Mouse (Mus musculus): ENCODE data around the gene Ccdc36. TPM values are rescaled to one million over a fixed set of nuclear protein-coding genes. Genes with fewer than 3 reads are reported as not detected.

Ccdc36 gene
- polyA plus RNA-seq, 1 experiment from 2014 or later, result 0.57 TPM

DNA sequence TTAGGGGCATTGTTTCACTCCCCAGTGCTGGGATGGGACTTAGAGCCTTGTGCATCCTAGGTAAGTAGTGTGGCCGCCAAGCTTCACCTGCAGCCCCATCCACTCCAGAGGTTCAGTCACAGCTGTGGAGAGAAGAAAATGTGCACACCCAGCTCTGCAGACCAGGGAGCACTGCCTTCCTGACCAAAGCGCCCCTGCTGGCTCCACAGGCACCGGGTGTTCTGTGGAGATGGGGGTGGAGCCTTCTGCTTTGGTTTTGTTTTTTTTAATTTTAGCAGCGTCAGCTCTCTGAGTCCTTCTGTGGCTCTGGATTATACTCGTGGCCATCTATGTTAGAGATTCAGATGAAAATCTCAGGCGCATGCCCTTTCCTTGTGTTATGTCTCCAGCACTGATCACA lies 39.1 kb downstream of the Ccdc36 start:
- WGBS, result 91% methylated on average over 6 of the region's 6 CpGs

DNA sequence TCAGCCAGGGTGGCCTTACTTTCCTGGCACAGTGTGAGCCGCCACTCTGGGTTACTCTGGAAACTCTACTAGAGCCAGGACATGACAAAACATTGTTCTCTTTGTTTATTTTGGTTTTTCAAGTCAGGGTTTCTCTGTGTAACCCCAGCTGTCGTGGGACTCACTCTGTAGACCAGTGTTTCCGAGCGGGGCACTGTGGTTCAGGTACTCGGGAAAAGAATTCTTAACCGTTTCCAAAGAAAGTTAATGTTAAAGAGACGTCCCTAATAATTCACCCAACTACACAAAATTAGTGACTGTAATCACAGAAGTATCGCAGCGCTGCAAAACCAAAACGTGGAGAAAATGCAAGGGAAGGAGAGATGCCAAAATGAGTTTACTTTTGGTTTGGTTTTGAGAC lies 39.7 kb downstream of the Ccdc36 start:
- Histone ChIP-seq H3K4me1 (peaks cover 7% of the 10 kb centered on the region), H3K4me3 (no peak overlapping the region), H3K27ac (no peak overlapping the region), H3K9me3 (no peaks in the 10 kb centered on the region), H3K36me3 (replicated peaks) (peaks cover 95% of the 10 kb centered on the region), H3K27me3 (ENCODE audit: poor library complexity, severe bottlenecking) (no peaks in the 10 kb centered on the region)
- DNase-seq (ENCODE audit: extremely low spot score, low spot score), result no peak
- 93% methylated on average over 10 of the region's 10 CpGs for whole genome bisulfite sequencing

More for the DNA sequence above, 39.1 kb downstream of the Ccdc36 start:
- Histone ChIP-seq H3K27ac (no peak overlapping the region), H3K36me3 (replicated peaks) (peaks cover 95% of the 10 kb centered on the region), H3K4me1 (peaks cover 7% of the 10 kb centered on the region), H3K9me3 (no peaks in the 10 kb centered on the region), H3K4me3 (no peak overlapping the region), H3K27me3 (ENCODE audit: poor library complexity, severe bottlenecking) (no peaks in the 10 kb centered on the region)
- no peak for DNase-seq (ENCODE audit: extremely low spot score, low spot score)

DNA sequence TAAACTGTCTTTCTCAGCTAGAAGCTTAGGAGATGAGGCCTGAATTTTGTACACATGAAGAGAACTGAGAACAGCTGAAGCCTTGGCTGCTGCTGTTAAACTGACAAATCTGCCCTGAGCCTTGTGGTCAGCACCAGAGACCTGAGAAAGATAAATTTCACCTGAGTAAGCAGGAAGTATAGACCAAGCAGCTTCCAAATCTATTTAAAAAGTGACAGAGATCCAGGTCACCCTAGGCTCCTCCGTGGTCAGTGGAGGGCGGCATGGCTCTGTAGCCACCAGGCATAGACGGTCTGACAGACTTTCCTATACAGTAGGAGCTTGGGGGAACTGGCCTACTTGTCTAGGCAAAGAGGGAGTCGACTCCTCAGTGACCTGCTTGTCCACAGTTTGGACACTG lies 41.5 kb downstream of the Ccdc36 start:
- peaks cover 95% of the 10 kb centered on the region for H3K36me3 ChIP-seq (replicated peaks)
- no peaks in the 10 kb centered on the region for H3K27me3 ChIP-seq (ENCODE audit: poor library complexity, severe bottlenecking)
- 88% methylated on average over 4 of the region's 4 CpGs for WGBS
- H3K4me1 ChIP-seq, result no peaks in the 10 kb centered on the region
- no peak overlapping the region for H3K4me3 ChIP-seq
- H3K9me3 ChIP-seq, result no peaks in the 10 kb centered on the region
- H3K27ac ChIP-seq, result no peak overlapping the region
- DNase-seq (ENCODE audit: extremely low spot score, low spot score), result no peak

DNA sequence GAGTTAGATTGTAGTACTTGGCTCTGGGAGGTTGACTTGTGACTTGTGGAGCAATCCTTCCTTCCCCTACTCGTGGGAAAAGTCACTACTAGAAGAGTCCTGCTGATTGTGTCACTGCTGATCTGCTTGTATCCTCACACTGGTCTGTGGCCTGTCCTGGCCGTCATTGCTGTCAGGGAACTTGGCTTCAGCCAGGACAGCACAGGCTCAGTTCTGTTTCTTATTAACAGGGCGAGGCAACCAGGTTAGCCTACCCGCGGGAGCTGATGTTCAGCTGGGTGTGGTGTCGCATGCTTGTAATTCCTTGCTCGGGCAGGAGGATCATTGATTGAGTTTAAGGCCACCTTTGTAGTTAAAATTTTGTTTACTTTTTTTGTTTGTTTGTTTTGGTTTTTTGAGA lies 43.3 kb downstream of the Ccdc36 start:
- no peaks in the 10 kb centered on the region for H3K9me3 ChIP-seq

DNA sequence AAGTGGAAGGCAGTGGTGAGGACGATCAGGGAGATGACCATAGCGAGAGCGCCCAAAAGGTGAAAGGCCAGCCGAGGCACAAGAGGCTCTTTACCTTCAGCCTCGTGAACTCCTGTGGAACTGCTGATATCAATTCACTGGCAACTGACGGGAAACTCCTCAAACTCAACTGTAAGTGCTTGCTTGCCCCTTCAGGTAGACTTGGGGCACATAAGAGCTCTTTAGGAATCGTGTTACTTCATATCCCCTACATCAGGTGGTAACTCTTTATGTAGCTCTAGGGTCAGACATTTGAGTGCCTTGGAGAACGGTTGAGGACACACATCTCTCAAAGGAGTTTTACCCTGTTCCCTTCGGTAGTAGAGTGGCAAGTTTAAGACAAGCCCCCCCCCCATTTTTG lies 46.9 kb downstream of the Ccdc36 start:
- WGBS, result 96% methylated on average over 9 of the region's 9 CpGs
- Histone ChIP-seq H3K27me3 (ENCODE audit: poor library complexity, severe bottlenecking) (no peaks in the 10 kb centered on the region), H3K9me3 (no peaks in the 10 kb centered on the region), H3K4me3 (no peak overlapping the region), H3K36me3 (replicated peaks) (peaks cover 96% of the 10 kb centered on the region), H3K4me1 (no peaks in the 10 kb centered on the region), H3K27ac (no peak overlapping the region)
- DNase-seq (ENCODE audit: extremely low spot score, low spot score), result no peak

More for the DNA sequence above, 43.3 kb downstream of the Ccdc36 start:
- DNase-seq (ENCODE audit: extremely low spot score, low spot score), result no peak
- Histone ChIP-seq H3K36me3 (replicated peaks) (peaks cover 95% of the 10 kb centered on the region), H3K4me1 (no peaks in the 10 kb centered on the region), H3K4me3 (no peak overlapping the region), H3K27me3 (ENCODE audit: poor library complexity, severe bottlenecking) (no peaks in the 10 kb centered on the region), H3K27ac (no peak overlapping the region)
- 73% methylated on average over 7 of the region's 7 CpGs for WGBS

DNA sequence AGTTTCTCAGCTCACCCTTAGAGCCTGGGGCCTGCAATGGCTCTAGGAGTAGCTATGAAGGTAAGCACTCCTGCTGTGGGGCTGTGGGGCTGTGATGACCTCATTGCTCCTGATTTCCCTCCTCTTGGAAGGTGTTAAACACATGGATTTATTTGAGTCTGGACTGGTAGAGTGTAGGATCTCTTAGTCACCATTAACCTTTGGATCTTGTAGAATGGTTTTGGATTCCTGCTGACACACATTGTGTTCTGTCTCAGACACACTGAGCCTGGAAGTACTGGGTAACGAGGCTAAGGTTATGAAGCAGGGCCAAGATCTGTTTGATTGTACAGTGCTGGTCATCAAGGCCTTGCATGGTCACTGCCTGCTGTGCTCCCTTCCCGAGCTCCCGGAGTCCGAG lies 49.0 kb downstream of the Ccdc36 start:
- 92% methylated on average over 4 of the region's 4 CpGs for WGBS
- H3K36me3 ChIP-seq (replicated peaks), result peaks cover 96% of the 10 kb centered on the region
- no peak for DNase-seq (ENCODE audit: extremely low spot score, low spot score)

DNA sequence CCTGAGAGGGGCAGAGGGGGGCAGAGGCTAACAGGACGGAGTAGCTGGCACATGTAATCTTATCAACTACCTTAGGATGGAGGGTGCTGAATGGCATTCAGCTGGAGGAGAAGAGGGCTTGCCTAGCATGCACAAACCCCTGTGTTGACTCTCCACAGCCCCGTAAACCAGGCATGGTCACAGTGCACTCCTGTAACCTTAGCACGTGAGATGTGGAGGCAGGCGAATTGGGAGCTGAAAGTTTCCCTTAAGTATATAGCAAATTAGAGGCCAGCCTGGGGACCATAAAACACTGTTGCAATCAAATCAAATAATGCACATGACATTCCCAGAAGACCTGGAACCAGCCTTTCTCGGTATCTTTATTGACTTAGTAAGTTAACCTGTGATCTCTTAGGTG lies 49.5 kb downstream of the Ccdc36 start:
- Histone ChIP-seq H3K27ac (no peak overlapping the region), H3K4me1 (no peaks in the 10 kb centered on the region), H3K4me3 (no peak overlapping the region), H3K9me3 (no peaks in the 10 kb centered on the region), H3K27me3 (ENCODE audit: poor library complexity, severe bottlenecking) (no peaks in the 10 kb centered on the region), H3K36me3 (replicated peaks) (peaks cover 96% of the 10 kb centered on the region)
- 97% methylated on average over 5 of the region's 5 CpGs for WGBS
- no peak for DNase-seq (ENCODE audit: extremely low spot score, low spot score)

More for the DNA sequence above, 49.0 kb downstream of the Ccdc36 start:
- Histone ChIP-seq H3K27me3 (ENCODE audit: poor library complexity, severe bottlenecking) (no peaks in the 10 kb centered on the region), H3K4me3 (no peak overlapping the region), H3K9me3 (no peaks in the 10 kb centered on the region), H3K27ac (no peak overlapping the region), H3K4me1 (no peaks in the 10 kb centered on the region)

DNA sequence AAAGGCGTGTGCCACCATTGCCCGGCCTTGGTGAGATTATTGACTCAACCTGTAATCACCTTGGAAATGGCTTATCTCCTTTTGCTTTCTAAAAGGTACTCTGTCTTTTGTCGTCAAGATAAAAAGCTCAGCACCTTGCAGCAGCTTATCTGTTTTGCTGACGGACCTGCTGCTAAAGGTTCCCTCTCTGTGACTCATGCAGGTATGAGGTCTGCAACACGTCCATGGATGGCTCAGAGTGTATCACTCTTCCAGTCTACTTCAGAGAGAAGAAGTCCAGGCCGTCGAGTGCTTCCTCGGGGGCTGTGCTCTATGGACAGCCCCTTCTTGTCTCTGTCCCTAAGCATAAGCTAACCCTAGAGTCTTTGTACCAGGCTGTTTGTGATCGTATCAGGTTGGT lies 50.0 kb downstream of the Ccdc36 start:
- Histone ChIP-seq H3K27me3 (ENCODE audit: poor library complexity, severe bottlenecking) (no peaks in the 10 kb centered on the region), H3K9me3 (no peaks in the 10 kb centered on the region), H3K4me3 (no peak overlapping the region), H3K36me3 (replicated peaks) (peaks cover 96% of the 10 kb centered on the region), H3K4me1 (no peaks in the 10 kb centered on the region), H3K27ac (no peak overlapping the region)
- WGBS, result 93% methylated on average over 9 of the region's 9 CpGs
- DNase-seq (ENCODE audit: extremely low spot score, low spot score), result no peak

Other genes with a start within 250 kb of the Ccdc36 start
- 0.82 and 1.2 TPM in 2 replicates for gene Bsn, start 238.1 kb downstream of the Ccdc36 start, polyA plus RNA-seq (2016; fragmentation: Nextera tagmentation; extraction: Ambion mirVana)
- 74.0 and 76.4 TPM in 2 replicates for gene Dag1, start 164.5 kb downstream of the Ccdc36 start, polyA plus RNA-seq (2016; fragmentation: Nextera tagmentation; extraction: Ambion mirVana)
- gene Nicn1, start 138.1 kb downstream of the Ccdc36 start, polyA plus RNA-seq (2016; fragmentation: Nextera tagmentation; extraction: Ambion mirVana), result 31.6 and 34.3 TPM in 2 replicates
- 34.8 and 40.0 TPM in 2 replicates for gene Amt, start 131.6 kb downstream of the Ccdc36 start, polyA plus RNA-seq (2016; fragmentation: Nextera tagmentation; extraction: Ambion mirVana)
- gene Rhoa, start 122.4 kb downstream of the Ccdc36 start, polyA plus RNA-seq (2016; fragmentation: Nextera tagmentation; extraction: Ambion mirVana), result 257 and 290 TPM in 2 replicates
- gene Tcta, start 122.3 kb downstream of the Ccdc36 start, polyA plus RNA-seq (2016; fragmentation: Nextera tagmentation; extraction: Ambion mirVana), result 13.4 and 13.8 TPM in 2 replicates
- gene Gpx1, start 89.6 kb downstream of the Ccdc36 start, polyA plus RNA-seq (2016; fragmentation: Nextera tagmentation; extraction: Ambion mirVana), result 806 and 868 TPM in 2 replicates
- gene Usp4, start 80.6 kb downstream of the Ccdc36 start, polyA plus RNA-seq (2016; fragmentation: Nextera tagmentation; extraction: Ambion mirVana), result 132 and 133 TPM in 2 replicates
- 0.60 and 0.65 TPM in 2 replicates for gene 1700102P08Rik, start 35.7 kb downstream of the Ccdc36 start, polyA plus RNA-seq (2016; fragmentation: Nextera tagmentation; extraction: Ambion mirVana)
- gene BC048562, start 8.0 kb upstream of the Ccdc36 start, polyA plus RNA-seq (2016; fragmentation: Nextera tagmentation; extraction: Ambion mirVana), result not detected in 2 replicates
- gene Ccdc71, start 32.0 kb upstream of the Ccdc36 start, polyA plus RNA-seq (2016; fragmentation: Nextera tagmentation; extraction: Ambion mirVana), result 53.6 and 54.1 TPM in 2 replicates
- 33.1 and 40.3 TPM in 2 replicates for gene Klhdc8b, start 33.1 kb upstream of the Ccdc36 start, polyA plus RNA-seq (2016; fragmentation: Nextera tagmentation; extraction: Ambion mirVana)
- 34.8 and 40.8 TPM in 2 replicates for gene Lamb2, start 51.3 kb upstream of the Ccdc36 start, polyA plus RNA-seq (2016; fragmentation: Nextera tagmentation; extraction: Ambion mirVana)
- gene Usp19, start 62.1 kb upstream of the Ccdc36 start, polyA plus RNA-seq (2016; fragmentation: Nextera tagmentation; extraction: Ambion mirVana), result 76.1 and 79.9 TPM in 2 replicates
- 113 and 117 TPM in 2 replicates for gene Qars, start 79.2 kb upstream of the Ccdc36 start, polyA plus RNA-seq (2016; fragmentation: Nextera tagmentation; extraction: Ambion mirVana)
- gene Qrich1, start 88.3 kb upstream of the Ccdc36 start, polyA plus RNA-seq (2016; fragmentation: Nextera tagmentation; extraction: Ambion mirVana), result 160 and 164 TPM in 2 replicates
- 244 and 260 TPM in 2 replicates for gene Impdh2, start 131.8 kb upstream of the Ccdc36 start, polyA plus RNA-seq (2016; fragmentation: Nextera tagmentation; extraction: Ambion mirVana)
- 43.3 and 50.6 TPM in 2 replicates for gene Ndufaf3, start 138.9 kb upstream of the Ccdc36 start, polyA plus RNA-seq (2016; fragmentation: Nextera tagmentation; extraction: Ambion mirVana)
- 192 and 201 TPM in 2 replicates for gene Dalrd3, start 141.4 kb upstream of the Ccdc36 start, polyA plus RNA-seq (2016; fragmentation: Nextera tagmentation; extraction: Ambion mirVana)
- 203 and 212 TPM in 2 replicates for gene Wdr6, start 150.3 kb upstream of the Ccdc36 start, polyA plus RNA-seq (2016; fragmentation: Nextera tagmentation; extraction: Ambion mirVana)
- 11.9 and 12.1 TPM in 2 replicates for gene P4htm, start 169.2 kb upstream of the Ccdc36 start, polyA plus RNA-seq (2016; fragmentation: Nextera tagmentation; extraction: Ambion mirVana)
- 64.1 and 69.1 TPM in 2 replicates for gene Arih2, start 220.9 kb upstream of the Ccdc36 start, polyA plus RNA-seq (2016; fragmentation: Nextera tagmentation; extraction: Ambion mirVana)
- gene Slc25a20, start 233.6 kb upstream of the Ccdc36 start, polyA plus RNA-seq (2016; fragmentation: Nextera tagmentation; extraction: Ambion mirVana), result 33.1 and 35.8 TPM in 2 replicates